Mouse (Mus musculus) neural tube, embryonic 10.5 days (tissue): ENCODE results near the gene Plcb4.
"Not testable (repeated sequence)": the region's sequence is repeated elsewhere in the genome, so short reads cannot be mapped to it uniquely, and the experiment has no call there.

Experiments used
- DNase-seq: peaks from one replicate; pipeline ENCODE4 v3.0.0-alpha.2; 2017; ENCODE audit warnings: low spot score; ENCODE audit errors: extremely low spot score

Plcb4 gene

DNA sequence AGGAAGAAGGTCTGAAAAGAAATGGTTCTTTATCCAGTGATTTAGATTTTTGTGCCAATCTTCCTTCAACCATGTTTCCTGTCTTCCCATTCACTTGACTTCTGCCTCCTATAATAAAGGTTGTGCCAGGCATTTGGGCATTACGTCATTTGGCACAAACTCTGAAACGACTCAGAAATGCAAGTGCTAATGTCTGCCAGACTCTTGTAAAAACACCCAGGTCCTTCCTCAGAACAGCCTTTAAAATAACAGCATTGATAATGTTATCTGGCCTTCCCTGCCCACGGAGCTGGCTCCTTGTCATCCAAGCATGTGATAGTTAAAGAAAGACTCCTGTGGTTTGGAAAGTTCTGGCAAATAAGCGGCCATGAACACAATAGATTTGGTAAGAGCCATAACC lies 229.4 kb downstream of the Plcb4 start:
- no peak for DNase-seq

DNA sequence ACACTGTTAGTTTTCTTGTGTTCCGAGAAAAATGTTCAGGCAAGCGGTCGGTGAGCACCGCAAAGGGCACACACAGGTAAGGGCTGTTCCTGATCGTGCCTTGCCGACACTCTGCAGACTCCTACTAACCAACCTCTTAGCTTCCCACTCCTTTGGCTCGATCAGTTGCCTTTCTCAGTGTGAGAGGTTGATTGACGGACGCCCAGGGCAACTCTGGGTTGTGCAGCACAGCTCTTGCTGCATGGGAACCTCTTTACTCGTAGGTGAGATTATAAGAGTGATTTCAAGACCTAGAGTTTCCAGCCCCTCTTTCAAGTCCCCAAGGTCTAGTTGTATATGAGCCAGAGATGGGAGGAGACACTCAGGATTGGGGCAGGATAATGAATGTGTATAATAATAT lies 230.0 kb downstream of the Plcb4 start:
- DNase-seq: no peak

- DNase-seq: no peak
These were observed 231.3 kb downstream of the Plcb4 start for GRCm38 (mm10) chr2:135890083-135890482.

DNA sequence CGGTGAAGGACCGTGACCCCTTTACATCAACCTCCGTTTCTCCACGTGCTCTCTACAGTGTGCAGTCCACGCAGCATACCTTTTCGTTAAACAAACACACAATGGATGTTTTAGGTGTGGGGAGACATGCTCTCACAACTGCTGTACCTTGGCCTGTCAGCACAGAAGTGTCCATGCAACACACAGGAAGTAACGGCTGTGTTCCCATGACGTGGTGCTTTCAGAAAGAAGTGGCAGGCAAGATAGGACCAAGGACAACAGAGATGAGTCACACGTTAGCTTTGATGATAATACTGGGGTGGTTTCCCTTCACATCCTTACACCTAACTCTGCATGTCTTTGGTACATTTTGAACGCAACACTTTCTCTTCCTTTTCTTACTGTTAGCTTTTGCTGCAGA lies 232.3 kb downstream of the Plcb4 start:
- no peak for DNase-seq

DNA sequence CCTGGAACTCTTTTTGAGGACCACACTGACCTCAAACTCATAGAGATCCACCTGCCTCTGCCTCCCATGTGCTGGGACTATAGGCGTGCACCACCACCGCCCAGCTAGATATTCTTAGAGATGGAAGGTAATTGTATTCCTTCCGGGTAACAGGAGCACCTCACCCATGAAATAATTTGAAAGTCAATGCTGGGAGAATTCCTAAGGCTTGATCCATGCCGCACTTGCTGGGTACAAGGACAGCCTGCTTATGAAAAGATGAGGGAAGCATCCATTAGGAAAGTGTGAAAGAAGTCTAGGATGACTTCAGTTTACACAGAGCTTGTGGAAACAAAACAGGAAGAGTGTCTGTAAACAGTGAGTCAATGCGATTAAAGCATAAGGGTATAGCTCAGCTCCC lies 232.9 kb downstream of the Plcb4 start:
- DNase-seq: no peak

DNA sequence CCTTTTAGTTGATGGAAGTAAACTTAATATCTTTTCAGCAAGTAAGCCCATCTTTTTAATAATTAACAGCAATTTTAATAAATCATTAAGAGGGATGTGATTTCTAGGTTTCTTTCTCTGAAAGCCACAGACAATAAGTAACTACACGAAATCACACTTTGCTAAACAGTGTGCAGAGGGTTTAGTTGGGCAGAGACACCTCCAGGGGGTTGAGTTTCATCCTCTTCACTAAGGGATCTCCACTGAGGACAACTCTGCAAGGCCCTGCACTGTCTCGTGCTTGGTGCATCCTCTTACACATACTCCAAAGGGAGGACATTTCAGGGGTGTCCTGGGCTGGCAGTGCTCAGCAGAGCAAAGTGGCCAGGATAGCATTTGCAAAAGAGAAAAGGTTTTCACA lies 235.8 kb downstream of the Plcb4 start:
- DNase-seq: no peak

- DNase-seq: no peak
These were observed 239.2 kb downstream of the Plcb4 start for GRCm38 (mm10) chr2:135898025-135898424.

DNA sequence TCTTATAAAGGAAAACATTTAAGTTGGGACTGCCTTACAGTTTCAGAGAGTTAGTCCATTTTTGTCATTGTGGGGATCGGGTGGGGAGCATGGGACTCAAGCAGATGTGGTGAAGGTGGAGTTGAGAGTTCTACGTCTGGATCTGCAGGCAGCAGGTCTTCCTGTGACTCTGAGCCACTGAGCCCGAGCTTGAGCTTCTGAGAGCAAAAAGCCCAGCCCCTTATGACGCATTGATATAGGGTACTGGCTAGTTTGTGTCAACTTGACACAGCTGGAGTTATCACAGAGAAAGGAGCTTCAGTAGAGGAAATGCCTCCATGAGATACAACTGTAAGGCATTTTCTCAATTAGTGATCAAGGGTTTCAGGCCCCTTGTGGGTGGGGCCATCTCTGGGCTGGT lies 241.1 kb downstream of the Plcb4 start:
- not testable (repeated sequence) for DNase-seq

GRCm38 (mm10) chr2:135901015-135901414 lies 242.2 kb downstream of the Plcb4 start:
- no peak for DNase-seq

DNA sequence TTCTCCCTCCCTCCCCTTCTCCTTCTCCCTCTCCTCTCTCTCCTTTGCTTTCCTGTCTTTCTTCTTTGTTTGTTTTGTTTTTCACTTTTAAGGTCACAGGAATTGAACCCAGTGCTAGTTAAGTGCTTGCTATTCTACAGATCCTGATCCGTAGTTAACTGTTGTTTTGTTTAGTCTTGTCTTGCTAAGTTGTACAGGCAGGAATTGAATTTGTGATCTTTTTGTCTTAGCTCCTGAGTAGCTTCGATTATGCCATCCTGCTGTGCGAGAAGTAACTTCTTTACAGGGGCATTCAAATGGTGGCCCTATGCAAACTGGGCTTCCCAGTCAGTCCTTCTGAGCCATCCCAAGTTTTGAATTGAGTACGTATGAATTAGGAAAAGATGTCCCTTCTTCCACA lies 245.5 kb downstream of the Plcb4 start:
- no peak for DNase-seq

DNA sequence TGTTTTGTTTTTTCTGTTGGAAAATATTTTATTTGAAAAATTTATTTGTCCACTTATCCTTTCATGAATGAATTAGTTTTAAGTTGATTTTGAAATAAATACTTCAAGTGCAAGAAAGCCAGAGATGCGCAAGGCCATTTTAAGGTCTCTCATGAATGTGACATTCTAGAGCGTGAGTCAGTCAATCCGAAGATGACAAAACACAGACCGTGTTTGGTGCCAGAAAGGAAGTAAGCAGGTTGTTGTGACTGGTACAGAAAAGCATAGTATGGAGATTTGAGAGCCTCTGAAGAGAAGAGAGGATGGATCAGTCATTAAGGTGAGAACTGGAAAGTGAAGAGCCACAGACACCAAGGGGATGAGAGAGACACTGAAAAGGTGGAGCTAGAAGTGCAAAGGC lies 246.0 kb downstream of the Plcb4 start:
- DNase-seq: no peak

GRCm38 (mm10) chr2:135914343-135915261 lies 255.8 kb downstream of the Plcb4 start:
- DNase-seq: no peak

DNA sequence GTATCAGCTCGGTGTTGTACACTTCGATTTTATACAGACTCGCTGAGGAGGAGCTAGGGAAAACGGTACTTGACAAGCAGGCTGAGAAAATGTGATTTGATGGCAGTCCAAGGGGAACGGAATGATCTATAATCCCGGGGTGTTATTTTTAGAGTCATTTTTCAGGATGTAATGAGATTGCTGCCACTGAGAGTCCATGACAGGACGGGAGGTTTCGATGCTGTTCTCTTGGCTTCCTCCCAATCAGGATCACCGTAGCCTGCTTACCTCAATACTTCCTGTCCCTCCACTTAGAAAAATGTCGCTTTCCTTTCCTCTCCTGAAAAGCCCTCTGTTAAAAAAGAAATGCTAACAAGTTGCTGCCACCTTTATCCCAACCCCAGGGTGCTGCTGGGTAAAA lies 257.1 kb downstream of the Plcb4 start:
- DNase-seq: no peak

- no peak for DNase-seq
These were observed 258.2 kb downstream of the Plcb4 start for GRCm38 (mm10) chr2:135917000-135917399.

- no peak for DNase-seq
These were observed 259.3 kb downstream of the Plcb4 start for GRCm38 (mm10) chr2:135918116-135918515.

DNA sequence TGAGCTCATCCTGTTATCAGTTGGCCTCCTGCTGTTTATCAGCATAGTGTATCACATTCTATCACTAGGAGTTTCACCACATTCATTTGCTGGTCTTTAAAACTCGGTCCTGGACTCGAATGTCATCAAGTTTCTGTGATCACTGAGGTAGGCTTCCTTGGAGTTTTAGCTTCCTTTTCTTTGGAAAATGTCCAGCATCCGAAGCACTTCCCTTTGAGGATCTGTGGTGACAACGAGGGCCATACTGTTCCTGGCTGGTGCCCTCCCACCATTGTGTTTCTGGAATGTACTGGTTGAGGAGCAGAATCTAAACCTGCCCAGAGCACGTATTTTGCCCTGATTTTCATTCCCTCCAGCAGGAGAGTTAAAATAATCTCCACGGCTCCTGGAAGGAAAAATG lies 260.8 kb downstream of the Plcb4 start:
- no peak for DNase-seq

DNA sequence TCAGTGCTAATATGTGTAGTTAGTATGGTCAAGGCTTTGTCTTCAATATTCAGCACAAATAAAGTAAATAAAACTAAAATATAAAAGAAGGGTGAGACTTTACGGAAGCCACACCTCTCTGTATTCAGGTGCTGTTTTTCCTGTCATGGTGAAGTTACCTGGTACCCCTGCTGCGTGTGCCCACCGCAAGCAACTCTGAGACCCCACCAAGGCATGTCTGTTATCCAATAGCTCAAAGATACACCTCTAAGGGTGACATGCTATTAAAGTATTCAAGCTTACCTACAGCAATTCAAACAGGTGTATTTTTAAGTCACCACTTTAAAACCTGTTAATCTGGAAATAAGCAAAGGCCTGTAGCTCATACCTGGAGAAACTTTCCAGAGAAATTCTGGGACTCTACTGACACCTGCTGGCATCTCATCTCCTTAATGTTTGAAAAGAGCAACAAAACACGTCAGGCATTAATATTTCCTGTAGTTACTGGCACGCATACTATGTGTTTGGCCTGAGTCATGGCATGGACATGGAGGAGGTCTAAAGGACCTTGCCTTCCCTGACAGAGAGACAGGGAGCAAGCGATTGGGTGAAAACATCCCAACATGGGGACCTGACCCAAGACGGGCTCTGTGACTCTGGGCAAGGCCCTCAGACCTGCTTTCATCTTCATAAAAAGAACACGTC lies 268.0 kb downstream of the Plcb4 start:
- DNase-seq: no peak

- no peak for DNase-seq
These were observed 270.4 kb downstream of the Plcb4 start for GRCm38 (mm10) chr2:135929021-135929720.

DNA sequence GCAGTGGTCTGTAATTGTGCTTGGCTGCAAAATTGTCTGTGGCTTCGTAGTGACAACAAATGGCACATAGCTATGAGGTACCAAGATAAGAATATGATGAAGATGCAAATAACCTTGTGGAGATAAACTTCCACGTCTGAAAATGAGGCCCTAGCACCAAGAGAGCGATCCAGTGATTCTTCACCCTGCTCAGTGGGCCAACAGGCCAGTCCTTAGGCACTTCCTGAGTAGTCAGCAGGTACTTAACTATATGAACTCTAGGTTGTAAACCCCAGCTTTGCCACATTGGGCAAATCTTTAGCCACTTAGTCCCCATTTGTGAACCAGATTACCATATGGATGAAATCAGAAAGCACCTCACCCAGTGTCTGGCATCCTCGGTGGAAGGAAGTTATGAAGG lies 271.9 kb downstream of the Plcb4 start:
- no peak for DNase-seq

DNA sequence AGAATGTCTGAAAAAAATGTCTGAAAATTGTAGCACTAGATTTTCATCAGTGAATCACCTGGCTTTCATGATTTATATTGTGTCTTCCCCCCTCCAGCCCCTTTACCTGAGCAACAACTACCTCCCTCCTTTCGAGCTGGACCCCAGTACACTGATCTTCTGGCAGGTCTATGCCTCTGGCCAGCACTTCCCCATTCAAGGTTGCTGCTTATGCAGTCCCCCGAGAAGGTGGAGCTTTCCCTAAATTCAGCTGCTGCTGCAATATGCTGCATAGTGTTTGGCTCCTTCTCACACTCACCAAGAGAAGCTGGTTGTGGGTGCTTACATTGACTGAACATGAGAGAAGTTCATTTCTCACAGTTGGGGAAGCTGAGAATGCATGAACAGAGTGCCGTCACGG lies 273.8 kb downstream of the Plcb4 start:
- no peak for DNase-seq

DNA sequence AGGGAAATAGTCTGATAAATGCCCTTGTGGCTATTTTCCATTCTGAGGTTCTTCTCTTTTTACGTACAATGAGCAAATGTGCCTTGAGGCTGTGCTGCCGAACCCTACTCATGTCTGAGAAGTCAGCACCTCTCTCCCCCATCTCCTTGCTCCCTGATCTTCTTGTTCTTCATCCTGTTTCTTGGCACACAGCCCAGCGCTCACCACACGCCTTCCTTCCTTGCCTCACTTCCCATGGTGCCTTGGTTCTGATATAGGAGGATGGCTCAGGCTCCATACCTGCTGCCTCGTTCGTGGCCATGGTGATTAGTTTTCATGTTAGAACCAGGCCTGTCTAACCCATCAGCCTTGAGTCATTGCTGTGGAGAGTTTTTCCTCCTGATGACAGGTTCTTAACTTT lies 277.6 kb downstream of the Plcb4 start:
- DNase-seq: no peak

DNA sequence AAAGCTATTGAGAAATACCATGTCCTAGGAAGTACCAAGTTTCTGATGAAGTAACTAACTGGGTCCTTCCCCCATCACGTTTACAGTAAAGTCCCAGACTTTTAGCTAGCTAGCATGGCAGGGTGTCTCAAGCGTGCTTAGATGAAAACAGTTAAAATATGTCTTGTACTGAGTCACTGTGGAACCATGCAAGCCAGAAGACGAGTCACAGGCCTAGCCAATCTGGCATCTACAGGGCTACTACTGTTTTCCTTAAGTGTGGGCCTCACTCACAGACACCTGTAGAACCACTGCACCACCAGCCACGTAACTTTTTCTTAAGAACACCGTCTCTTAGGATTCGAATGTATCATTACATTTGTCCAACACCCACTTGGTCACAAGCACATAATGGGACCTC lies 278.8 kb downstream of the Plcb4 start:
- no peak for DNase-seq
